Mouse (Mus musculus): ENCODE measurements around the gene Rasgrf1. TPM values are rescaled to one million over a fixed set of nuclear protein-coding genes. Genes with fewer than 3 reads are reported as not detected.
"Not testable (repeated sequence)": the region's sequence is repeated elsewhere in the genome, so short reads cannot be mapped to it uniquely, and the experiment has no call there.

The Rasgrf1 gene
- polyA plus RNA-seq, 1 experiment from 2014 or later: not detected

DNA sequence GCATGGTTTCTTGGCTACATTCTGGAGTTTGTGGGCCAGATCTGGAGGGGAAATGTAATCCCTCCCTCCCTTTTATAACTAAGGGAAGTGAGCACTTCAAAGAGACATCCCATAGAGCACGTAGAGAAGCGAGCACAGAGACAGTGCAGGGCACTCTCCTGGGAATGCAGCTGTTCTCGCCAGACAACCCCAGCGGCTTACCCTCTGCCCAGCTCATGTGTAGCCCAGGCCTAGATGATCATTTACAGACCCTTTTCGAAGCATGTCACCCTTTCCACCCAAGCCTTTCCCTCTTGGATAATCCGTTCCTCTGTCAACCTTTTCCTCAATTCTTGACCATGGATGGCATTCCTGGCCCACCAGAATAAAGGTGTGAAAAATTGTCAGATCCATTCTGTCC, 106.5 kb downstream of the Rasgrf1 start:
- no peak overlapping the region for H3K4me3 ChIP-seq (ENCODE audit: inconsistent target)
- WGBS (ENCODE audit: missing documents): 93% methylated on average over 6 of the region's 6 CpGs
- no peak overlapping the region for H3K27ac ChIP-seq
- no peaks in the 10 kb centered on the region for H3K79me2 ChIP-seq (ENCODE audit: inconsistent target)
- no peaks in the 10 kb centered on the region for H3K36me3 ChIP-seq (ENCODE audit: inconsistent target)

DNA sequence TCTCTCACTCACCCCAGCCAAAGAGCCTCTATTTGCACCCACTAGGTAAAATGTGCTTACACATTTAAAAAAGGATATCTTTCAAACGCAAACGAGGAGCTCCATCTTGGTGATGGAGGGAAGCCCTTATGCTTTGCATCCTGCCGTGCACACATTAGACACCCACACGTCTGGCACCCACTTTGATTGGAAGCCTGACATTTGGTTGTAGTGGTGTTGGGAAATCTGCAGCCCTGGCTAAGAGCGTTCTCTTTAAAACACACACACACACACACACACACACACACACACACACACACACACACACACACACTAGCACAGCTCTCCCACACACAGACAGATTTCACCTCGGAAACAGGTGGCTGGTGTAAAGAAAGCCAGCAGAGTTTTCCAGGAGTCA, 111.2 kb downstream of the Rasgrf1 start:
- no peak overlapping the region for H3K27ac ChIP-seq
- 81% methylated on average over 6 of the region's 6 CpGs for WGBS (ENCODE audit: missing documents)
- no peak overlapping the region for H3K4me3 ChIP-seq (ENCODE audit: inconsistent target)
- no peaks in the 10 kb centered on the region for H3K79me2 ChIP-seq (ENCODE audit: inconsistent target)
- H3K36me3 ChIP-seq (ENCODE audit: inconsistent target): no peaks in the 10 kb centered on the region

DNA sequence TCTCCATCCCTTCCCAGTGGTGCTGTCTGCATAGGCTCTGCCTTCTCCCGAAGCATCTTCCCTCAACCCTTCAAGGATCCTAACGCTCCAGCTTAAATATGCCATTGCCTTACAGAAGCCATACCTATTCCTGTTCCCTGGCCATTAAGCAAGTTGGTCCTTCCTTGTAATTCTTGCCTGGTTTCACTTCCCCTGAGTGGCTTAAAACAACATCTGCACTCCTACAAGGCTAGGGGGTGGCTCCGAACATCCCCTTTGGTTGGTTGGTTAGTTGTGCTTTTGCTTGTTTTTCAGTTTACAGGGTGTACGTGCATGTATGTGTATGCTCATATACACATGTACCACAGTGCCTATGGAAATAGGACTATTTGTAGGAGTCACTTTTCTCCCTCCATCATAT, 111.7 kb downstream of the Rasgrf1 start:
- Histone ChIP-seq H3K36me3 (ENCODE audit: inconsistent target) (no peaks in the 10 kb centered on the region), H3K4me3 (ENCODE audit: inconsistent target) (no peak overlapping the region), H3K79me2 (ENCODE audit: inconsistent target) (no peaks in the 10 kb centered on the region), H3K27ac (no peak overlapping the region)
- WGBS (ENCODE audit: missing documents): 33% methylated on average over 4 of the region's 4 CpGs

DNA sequence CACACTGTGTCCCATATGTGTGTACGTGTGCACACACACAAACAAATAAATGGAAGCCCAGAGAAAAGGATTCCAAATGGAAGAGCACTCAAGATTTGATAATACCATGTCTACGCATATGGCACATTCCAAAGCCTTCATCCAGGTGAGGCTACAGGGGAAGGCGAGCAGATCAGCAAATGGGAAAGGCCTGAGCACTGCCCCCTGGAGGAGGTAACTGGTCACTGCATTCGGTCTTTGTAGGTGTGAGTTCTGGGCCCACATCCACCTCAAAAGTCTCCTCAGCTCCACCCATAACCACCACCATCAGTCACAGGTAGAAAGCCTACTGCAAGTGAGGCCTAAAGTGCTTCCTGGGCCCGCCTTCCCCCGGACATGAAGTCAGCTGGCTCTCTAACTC, 118.0 kb downstream of the Rasgrf1 start:
- no peaks in the 10 kb centered on the region for H3K79me2 ChIP-seq (ENCODE audit: inconsistent target)
- no peaks in the 10 kb centered on the region for H3K36me3 ChIP-seq (ENCODE audit: inconsistent target)
- H3K27ac ChIP-seq: no peak overlapping the region
- no peak overlapping the region for H3K4me3 ChIP-seq (ENCODE audit: inconsistent target)
- WGBS (ENCODE audit: missing documents): 98% methylated on average over 6 of the region's 6 CpGs

DNA sequence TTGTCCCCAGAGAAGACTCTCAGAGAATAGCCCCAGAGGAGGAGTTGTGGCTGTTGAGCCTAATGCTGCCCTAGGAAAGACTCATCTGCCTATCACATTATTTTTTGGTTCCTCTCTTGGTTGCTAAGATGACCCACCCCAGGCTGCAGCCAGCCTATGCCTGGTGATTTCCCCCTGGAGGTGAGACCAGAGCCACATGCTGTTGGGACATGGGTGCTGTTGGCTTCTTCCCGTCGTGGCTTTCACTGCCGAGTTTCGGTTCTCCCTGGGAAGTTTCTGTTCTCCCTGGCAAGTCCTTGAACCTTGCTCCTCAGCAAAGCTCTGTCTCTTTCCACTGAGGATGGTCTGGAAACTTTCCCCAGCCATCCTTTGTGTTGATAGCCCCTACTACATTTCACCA, 124.2 kb downstream of the Rasgrf1 start:
- no peak overlapping the region for H3K4me3 ChIP-seq (ENCODE audit: inconsistent target)

DNA sequence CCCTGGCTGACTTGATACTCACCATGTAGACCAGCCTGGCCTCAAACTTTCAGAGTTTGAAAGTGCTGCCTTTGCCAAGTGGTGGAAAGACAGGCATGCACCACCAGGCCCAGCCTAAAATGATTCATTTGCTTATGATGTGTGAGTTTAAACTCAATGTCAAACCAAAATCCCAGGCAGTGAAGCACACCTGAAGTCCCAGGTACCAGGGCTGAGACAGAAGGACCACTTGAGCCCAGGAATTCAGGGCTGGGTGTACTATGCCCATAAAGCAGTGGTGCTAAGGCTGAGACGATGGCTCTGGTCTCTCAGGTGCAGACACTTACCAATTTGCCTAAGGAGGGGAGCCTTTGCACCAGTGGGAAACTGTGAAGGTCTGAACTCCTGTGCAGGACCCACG, 125.5 kb downstream of the Rasgrf1 start:
- no peaks in the 10 kb centered on the region for H3K36me3 ChIP-seq (ENCODE audit: inconsistent target)
- no peaks in the 10 kb centered on the region for H3K79me2 ChIP-seq (ENCODE audit: inconsistent target)
- WGBS (ENCODE audit: missing documents): 86% methylated on average over 2 of the region's 2 CpGs
- H3K4me3 ChIP-seq (ENCODE audit: inconsistent target): no peak overlapping the region
- H3K27ac ChIP-seq: no peak overlapping the region

More for the DNA sequence above, 124.2 kb downstream of the Rasgrf1 start:
- no peaks in the 10 kb centered on the region for H3K79me2 ChIP-seq (ENCODE audit: inconsistent target)
- no peaks in the 10 kb centered on the region for H3K36me3 ChIP-seq (ENCODE audit: inconsistent target)
- 6% methylated on average over 4 of the region's 4 CpGs for WGBS (ENCODE audit: missing documents)
- peak overlapping the region; percentile 59 for H3K27ac ChIP-seq

DNA sequence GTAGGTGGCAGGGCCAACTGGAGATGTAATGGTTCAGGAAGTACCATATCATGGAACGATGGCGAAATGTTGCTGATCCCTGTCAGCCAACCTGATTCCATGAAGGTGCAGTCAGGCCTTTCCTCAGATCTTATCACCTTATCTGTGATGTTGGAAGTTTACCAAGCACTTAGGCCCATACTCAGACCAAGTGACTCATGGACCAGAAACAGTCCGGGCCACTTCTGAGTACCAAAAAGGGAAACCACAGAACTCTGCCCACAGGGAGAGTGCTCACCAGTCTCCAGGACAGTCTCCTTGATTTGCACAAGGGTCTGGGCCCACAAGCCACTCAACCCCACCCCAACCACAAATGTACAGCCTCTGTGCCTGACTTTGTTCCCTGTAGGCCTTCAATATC, 126.1 kb downstream of the Rasgrf1 start:
- no peaks in the 10 kb centered on the region for H3K36me3 ChIP-seq (ENCODE audit: inconsistent target)
- H3K79me2 ChIP-seq (ENCODE audit: inconsistent target): no peaks in the 10 kb centered on the region
- no peak overlapping the region for H3K27ac ChIP-seq
- H3K4me3 ChIP-seq (ENCODE audit: inconsistent target): no peak overlapping the region
- WGBS (ENCODE audit: missing documents): 74% methylated on average over 3 of the region's 3 CpGs

DNA sequence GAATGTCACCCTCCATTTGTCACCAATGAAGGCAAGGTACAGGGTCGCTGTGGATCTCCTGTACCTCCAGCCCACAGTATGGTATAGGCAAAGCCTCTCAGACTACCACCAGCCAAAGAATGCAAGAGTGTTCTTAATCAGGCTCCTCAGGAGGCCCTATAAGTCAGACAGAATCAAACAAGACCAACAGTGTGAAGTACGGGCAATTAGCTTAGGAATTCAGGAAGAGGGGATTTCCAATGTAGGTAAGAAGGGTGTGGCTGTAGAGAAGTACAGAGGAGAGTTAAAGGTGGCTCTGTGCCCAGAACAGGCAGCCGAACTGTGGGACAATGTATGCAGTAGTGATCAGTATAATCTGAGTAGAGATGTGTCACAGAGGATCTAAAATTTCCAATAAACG, 126.6 kb downstream of the Rasgrf1 start:
- H3K27ac ChIP-seq: no peak overlapping the region
- H3K4me3 ChIP-seq (ENCODE audit: inconsistent target): no peak overlapping the region
- no peaks in the 10 kb centered on the region for H3K36me3 ChIP-seq (ENCODE audit: inconsistent target)
- WGBS (ENCODE audit: missing documents): 92% methylated on average over 4 of the region's 4 CpGs
- H3K79me2 ChIP-seq (ENCODE audit: inconsistent target): no peaks in the 10 kb centered on the region

DNA sequence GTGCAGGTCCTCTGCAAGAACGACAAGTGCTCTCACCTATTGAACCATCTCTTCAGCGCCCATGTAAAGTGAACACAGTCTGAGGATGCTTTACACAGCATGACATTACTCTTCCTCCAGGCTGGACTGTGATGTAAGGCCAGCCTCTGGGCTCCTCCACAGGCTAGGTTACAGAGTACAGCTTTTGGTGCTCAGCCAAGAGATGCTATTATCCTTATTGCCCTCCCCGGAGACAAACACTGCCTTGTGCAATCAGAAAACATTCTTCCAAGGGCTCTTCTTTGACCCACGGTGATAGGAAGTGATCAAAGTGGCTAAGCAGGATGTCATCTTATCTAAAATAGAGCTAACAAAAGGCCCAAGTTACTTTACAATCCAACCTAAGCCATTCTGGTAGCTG, 128.8 kb downstream of the Rasgrf1 start:
- 80% methylated on average over 4 of the region's 4 CpGs for WGBS (ENCODE audit: missing documents)
- H3K79me2 ChIP-seq (ENCODE audit: inconsistent target): no peaks in the 10 kb centered on the region

DNA sequence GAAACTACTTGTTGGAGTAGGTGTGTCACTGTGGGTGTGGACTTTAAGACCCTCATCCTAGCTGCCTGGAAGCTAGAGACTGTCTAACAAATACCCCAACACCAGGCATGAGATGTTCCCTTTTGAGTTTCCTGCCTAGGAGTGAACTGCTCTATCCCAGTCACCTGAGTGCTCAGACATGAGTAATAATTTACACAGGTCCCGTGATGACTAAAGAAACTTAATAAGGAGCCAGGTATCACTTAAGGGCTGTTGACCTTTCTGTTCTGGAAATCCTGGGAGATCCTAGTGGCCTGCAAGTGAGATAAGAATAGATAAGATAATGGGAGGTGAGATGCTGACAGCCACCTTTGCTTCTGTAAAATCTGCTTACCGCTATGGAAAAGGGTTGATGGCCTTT, 131.2 kb downstream of the Rasgrf1 start:
- Histone ChIP-seq H3K36me3 (ENCODE audit: inconsistent target) (no peaks in the 10 kb centered on the region), H3K79me2 (ENCODE audit: inconsistent target) (no peaks in the 10 kb centered on the region), H3K4me3 (ENCODE audit: inconsistent target) (no peak overlapping the region), H3K27ac (no peak overlapping the region)
- WGBS (ENCODE audit: missing documents): 93% methylated on average over 2 of the region's 2 CpGs

More for the DNA sequence above, 128.8 kb downstream of the Rasgrf1 start:
- no peak overlapping the region for H3K27ac ChIP-seq
- H3K4me3 ChIP-seq (ENCODE audit: inconsistent target): no peak overlapping the region
- H3K36me3 ChIP-seq (ENCODE audit: inconsistent target): no peaks in the 10 kb centered on the region

DNA sequence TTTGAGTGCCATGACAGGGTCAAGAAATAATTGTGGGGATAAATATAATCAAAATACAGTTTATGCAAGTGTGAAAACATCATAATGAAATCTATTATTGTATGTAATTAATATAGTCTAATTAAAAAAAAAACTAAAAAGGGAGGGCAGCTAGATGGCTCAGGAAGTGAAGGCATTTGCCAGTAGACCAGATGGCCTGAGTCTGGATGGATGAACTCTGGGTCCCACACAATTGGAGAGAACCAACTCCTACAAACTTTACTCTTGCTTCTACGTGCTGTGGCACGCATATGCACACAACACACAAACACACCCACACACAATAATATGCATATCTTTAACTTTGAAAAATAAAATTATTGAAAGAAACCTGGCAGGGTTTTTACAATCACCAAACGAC, 131.8 kb downstream of the Rasgrf1 start:
- no peaks in the 10 kb centered on the region for H3K79me2 ChIP-seq (ENCODE audit: inconsistent target)
- whole genome bisulfite sequencing (ENCODE audit: missing documents): 100% methylated on average over 3 of the region's 3 CpGs
- no peaks in the 10 kb centered on the region for H3K36me3 ChIP-seq (ENCODE audit: inconsistent target)
- H3K4me3 ChIP-seq (ENCODE audit: inconsistent target): no peak overlapping the region
- H3K27ac ChIP-seq: no peak overlapping the region

DNA sequence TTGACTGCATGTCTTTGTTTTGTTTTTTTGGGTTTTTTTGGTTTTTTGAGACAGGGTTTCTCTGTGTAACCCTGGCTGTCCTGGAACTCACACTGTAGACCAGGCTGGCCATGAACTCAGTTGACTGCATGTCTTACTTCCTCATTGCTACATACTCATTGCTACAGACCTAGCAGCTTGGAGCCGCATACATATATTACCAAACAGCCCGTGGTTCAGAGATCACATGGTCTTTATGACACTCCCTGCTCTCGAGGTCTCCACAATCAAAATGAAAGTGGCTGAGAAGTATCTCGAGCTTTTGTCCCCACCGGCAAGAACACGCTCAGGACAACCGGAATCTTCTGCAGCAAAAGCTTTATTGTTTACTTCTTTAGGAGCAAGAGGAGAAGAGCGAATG, 133.2 kb downstream of the Rasgrf1 start:
- H3K27ac ChIP-seq; H3K4me3 ChIP-seq (ENCODE audit: inconsistent target); H3K36me3 ChIP-seq (ENCODE audit: inconsistent target); H3K79me2 ChIP-seq (ENCODE audit: inconsistent target): not testable (repeated sequence)
- 29% methylated on average over 7 of the region's 8 CpGs for WGBS (ENCODE audit: missing documents)

DNA sequence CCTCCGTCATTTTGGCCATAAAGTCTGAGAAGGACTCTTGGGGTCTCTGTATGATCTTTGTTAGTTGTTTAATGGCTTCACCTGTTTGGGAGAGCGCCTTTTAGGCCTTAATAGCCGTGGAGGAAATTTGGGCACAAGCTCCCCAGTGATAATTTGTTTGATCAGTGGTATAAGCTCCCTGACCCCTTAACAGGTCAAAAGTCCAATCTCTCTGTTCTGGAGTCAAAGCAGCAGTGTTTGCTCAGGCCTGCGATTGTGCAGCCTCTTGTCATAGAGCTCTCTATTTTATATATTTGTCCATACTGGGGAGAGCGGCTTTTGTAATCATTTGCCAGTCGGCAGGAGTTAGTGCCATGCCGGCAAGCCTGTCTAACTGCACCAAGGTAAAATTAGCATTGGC, 135.5 kb downstream of the Rasgrf1 start:
- Histone ChIP-seq H3K27ac (no peak overlapping the region), H3K79me2 (ENCODE audit: inconsistent target) (no peaks in the 10 kb centered on the region), H3K36me3 (ENCODE audit: inconsistent target) (no peaks in the 10 kb centered on the region), H3K4me3 (ENCODE audit: inconsistent target) (no peak overlapping the region)
- WGBS (ENCODE audit: missing documents): 98% methylated on average over 5 of the region's 7 CpGs

DNA sequence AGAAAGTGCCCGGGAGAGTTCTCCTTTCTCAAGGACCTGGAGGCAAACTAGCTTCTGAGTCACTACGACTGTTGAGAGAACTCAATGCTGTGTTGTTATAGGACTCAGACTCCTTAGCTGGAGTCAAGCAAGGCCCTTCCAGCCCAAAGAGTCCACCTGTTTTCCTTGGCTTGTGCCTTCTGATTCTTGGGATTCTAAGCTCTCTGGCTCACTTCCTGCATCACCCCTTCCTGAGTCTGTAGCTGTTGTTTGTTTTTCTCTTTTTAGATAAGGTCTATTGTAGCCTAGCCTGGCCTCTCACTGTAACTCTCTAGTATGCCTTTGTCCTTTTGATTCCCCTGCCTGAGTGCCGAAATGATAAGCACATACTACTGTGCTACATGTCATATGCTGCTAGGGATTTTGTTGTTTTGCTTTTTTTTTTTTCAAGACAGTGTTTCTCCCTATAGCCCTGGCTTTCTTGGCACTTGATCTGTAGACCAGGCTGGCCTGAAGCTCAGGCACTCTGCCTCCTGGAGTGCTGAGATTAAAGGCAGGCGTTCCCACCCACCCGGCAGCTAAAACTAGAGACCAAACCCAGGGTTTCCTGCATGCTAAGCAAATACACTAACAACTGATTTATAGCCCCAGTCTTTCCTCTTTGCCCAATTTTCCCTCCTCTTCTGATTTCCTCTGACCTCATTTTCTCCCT, 138.4 kb downstream of the Rasgrf1 start:
- H3K36me3 ChIP-seq (ENCODE audit: inconsistent target): no peaks in the 10 kb centered on the region
- H3K27ac ChIP-seq: no peak overlapping the region
- WGBS (ENCODE audit: missing documents): 67% methylated on average over 5 of the region's 5 CpGs
- no peak overlapping the region for H3K4me3 ChIP-seq (ENCODE audit: inconsistent target)
- no peaks in the 10 kb centered on the region for H3K79me2 ChIP-seq (ENCODE audit: inconsistent target)

DNA sequence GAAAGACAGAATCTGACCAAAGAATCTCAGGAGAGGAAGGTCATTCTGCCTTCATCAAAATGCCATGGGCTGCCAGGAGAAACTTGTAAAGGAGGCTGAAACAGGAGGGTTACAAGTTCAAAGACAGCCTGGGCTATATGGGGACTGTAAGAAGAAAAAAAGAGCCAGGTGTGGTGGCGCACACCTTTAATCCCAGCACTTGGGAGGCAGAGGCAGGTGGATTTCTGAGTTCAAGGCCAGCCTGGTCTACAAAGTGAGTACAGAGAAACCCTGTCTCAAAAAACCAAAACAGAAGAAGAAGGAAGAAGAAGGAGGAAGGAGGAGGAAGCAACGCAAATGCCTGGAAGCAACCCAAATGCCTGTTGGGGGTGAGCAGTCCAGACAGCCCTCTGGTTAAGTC, 144.1 kb downstream of the Rasgrf1 start, which contains the start of gene Ctsh:
TSS of gene Ctsh (plus strand) at position 301 of the 400 bp plus-strand sequence.
- Histone ChIP-seq H3K79me2 (ENCODE audit: inconsistent target) (peaks cover 40% of the 10 kb centered on the region), H3K4me3 (ENCODE audit: inconsistent target) (peak within 1 kb of the TSS; percentile 87), H3K27ac (peak within 1 kb of the TSS; percentile 80), H3K36me3 (ENCODE audit: inconsistent target) (no peaks in the 10 kb centered on the region)
- WGBS (ENCODE audit: missing documents): 44% methylated on average over 2 of the region's 2 CpGs

All from macrophage (primary cell).